Mouse (Mus musculus): ENCODE measurements around the gene L2hgdh. TPM values are rescaled to one million over a fixed set of nuclear protein-coding genes. Genes with fewer than 3 reads are reported as not detected.

The L2hgdh gene
- total RNA-seq (2021), result 10 to 100 TPM; 12.8 to 14.2 TPM
- long read RNA-seq, transcript L2hgdh-201 (10 exons, 3,340 nt), result major isoform, 17 of 18 reads
- long read RNA-seq, partial matches to known transcripts, result 0 of 18 reads
- long read RNA-seq, other reads (novel, unspliced or antisense), result 1 of 18 reads

DNA sequence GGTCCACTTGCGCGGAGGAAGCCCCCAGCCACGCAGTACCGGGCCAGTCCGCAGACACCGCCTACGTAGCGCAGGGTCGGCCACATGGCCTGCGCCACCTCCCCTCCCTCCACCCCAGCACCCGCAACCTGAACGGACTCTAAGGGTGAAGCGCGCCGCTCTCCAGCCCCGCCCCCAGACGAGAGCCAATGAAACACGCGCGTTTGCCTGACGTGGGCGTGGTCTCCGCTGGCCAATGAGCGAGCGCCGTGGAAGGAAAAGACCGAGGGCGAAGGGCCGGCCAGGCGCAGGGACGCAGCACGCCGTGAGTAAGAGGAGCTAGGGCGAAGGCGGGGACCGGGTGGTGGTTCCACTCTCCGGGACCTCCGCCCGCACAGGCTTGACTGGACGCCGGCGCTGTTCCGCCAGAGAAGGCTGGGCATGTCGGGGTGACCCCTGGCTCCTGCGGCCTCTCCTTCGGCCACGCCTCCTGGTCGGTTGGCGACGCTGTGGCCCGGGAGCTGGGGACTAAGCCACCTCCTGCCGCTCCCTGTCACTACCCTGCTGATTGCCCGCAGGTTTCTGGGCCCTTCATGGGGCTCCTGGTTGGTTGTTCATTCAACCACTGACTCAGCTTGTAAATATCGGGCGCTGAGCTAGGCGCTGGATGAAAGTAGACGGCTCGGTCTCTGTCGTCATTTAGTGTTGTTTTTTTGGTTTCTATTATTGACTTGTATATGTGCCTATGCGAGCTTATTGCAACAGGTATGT is at the start of gene L2hgdh, which contains the start of gene Atp5s:
L2hgdh (minus strand) TSS at position 163 of the 750 bp plus-strand sequence.
Atp5s (plus strand) TSS at position 240 of the 750 bp plus-strand sequence.
- peak; percentile 93 to 95 for DNase-seq (ENCODE audit: low spot score in 2 of 2)

GRCm38 (mm10) chr12:69768841-69769240 is 44.2 kb upstream of the L2hgdh start:
- no peak for DNase-seq (ENCODE audit: low spot score in 2 of 2)

- no peak for DNase-seq (ENCODE audit: low spot score in 2 of 2)
Observed at GRCm38 (mm10) chr12:69767476-69768258, 43.0 kb upstream of the L2hgdh start.

GRCm38 (mm10) chr12:69766185-69766904 is 41.7 kb upstream of the L2hgdh start:
- no peak for DNase-seq (ENCODE audit: low spot score in 2 of 2)

DNA sequence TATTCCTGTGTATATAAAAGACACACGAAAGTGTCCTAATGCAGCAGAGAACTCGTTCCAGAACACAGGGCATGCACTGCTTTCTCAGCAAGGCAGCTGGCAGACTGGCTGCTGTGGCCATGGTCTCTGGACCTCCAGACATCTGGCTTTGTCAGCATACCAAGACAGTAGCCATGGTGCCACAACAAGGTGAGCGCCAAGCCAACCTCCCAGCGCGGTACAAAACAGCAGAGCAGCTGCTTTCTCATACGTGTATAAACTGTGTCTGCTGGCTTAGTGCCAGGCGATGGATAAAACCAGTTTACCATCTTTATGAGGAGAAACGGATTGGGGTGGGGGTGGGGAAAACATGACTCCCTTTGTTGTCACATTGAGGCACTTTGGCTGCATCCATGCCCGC is 40.9 kb upstream of the L2hgdh start:
- DNase-seq (ENCODE audit: low spot score in 2 of 2), result no peak

GRCm38 (mm10) chr12:69761603-69762002 is 36.9 kb upstream of the L2hgdh start:
- DNase-seq (ENCODE audit: low spot score in 2 of 2), result no peak

DNA sequence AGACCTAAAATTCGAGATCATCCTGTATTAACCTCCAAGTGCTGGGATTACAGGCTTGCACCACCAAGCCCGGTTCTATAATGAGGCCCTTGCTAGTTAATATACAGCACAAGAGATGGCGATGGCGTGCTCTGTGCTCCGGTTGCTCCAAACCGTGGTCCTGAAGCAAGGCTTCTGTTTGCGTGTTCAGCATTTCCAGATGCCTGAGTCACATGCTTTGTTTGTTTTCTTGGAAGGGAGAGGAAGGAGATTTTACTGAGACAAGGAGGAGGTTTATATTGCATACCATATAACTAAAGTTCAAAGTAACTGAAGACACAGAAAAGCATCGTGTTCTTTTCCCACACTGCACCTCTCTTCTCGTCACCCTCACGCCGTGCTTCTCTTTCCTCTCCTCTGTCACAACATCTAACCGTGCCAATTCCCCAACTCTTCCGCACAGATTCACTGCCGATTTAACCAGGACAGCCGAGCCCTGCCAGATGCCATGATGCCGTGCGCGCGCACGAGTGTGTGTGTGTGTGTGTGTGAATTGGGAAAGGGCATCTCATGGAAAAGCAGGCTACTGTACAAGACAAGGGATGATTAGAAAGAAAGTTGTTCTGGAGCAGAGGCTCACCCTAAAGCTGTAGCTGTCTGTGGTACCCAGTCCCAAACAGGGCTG is 36.2 kb upstream of the L2hgdh start:
- no peak for DNase-seq (ENCODE audit: low spot score in 2 of 2)

DNA sequence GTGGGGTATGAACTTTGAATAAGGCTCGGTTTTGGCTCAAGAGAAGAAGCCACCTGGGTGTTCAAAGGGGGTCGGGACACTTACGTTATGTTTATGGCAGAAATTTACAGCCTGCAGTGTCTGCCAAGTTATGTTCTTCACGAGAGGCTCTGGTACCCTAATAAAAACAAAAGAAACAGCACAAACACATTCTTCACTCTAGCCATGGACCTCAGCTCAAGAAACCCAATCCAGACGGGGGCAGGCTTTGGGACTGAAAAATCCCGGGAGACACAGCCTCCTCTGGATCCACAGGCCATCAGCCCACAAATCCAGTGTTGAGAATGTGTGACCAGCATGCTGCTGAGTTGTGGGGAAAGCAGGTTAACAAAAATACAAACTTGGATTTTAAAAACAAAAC is 35.3 kb upstream of the L2hgdh start:
- no peak for DNase-seq (ENCODE audit: low spot score in 2 of 2)

DNA sequence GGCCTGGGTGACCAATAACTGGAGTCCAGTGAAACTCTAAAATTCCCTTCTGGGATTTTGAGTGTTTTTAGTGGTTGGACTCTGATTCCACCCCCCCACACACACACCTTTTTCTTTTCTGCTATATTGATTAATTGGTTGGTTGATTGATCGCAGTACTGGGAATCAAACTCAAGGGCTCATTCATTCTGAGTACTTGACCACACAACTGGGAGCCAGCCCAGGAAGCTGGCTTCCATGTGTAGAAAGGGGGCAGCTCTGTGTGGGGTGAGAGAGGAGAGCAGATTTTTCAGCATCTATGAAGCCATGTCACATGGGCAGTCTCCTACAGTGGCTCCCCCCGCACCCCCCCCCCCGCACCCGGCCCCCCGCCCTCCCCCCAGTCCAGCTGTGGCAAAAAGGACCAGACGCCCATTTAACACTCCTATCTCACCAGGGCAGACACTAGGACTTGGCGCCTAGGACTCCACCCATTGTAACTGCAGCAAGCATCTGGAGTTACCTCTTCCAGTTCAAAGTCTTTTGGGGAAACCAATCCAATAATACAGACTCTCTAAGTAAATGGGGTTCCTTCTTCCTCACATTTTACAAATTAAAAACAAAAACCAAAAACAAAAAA is 34.7 kb upstream of the L2hgdh start:
- DNase-seq (ENCODE audit: low spot score in 2 of 2), result no peak

- no peak for DNase-seq (ENCODE audit: low spot score in 2 of 2)
Observed at GRCm38 (mm10) chr12:69758221-69759185, 33.8 kb upstream of the L2hgdh start.

DNA sequence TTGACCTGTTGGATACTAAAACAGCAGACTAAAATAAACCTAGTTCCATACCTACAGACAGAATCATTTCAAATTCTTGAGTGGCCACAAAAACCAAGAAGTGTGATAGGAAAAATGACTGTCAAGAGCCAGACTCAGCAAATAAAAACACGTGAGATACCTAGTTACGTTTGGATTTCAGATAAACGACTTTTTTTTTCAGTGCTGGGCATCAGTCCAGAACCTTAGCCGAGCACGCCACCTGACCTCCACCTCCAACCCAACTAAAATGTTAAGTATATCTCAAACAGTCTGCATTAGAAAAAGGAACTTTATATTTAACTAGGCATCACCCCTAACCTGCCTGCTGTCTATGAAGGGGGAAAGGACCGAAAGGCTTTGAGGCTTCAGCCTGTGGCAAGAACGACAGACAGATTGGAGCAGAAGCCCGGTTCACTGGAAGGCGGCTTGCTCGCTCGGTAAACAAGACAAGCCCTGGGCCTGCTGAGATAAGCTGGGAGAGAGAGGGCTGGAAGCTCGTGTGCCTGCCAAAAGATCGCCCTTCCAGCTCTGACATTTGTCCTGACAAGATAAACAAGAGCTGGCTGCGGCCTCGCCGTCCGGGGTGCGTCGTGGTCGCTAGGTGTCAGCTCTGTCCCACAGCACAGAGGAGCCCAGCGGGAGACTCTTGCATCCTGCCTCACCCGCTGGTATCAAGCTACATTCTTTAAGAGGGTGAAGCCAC is 32.9 kb upstream of the L2hgdh start:
- DNase-seq (ENCODE audit: low spot score in 2 of 2), result peak; percentile 51 to 71

DNA sequence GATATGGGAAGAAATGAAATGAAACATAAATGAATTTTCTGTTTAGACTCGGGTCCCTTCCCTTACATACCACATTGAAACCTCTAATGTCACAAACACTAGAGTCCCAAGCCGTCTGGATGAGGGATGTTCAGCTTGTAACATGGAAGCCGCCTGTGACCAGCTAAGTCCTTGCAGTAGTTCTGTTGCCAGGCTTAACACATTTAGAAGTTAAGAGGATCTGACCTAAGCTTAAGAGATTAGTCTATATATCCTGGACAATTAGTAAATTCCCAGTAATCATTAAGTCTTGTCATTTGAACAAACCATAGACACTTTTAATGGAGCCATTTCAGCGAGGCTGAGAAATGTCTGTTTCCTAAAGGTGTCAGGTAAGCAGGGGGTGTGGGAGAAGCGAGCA is 31.3 kb upstream of the L2hgdh start:
- DNase-seq (ENCODE audit: low spot score in 2 of 2), result no peak

- no peak for DNase-seq (ENCODE audit: low spot score in 2 of 2)
Observed at GRCm38 (mm10) chr12:69753936-69754335, 29.3 kb upstream of the L2hgdh start.

GRCm38 (mm10) chr12:69751864-69752341 is 27.2 kb upstream of the L2hgdh start:
- DNase-seq (ENCODE audit: low spot score in 2 of 2), result no peak

DNA sequence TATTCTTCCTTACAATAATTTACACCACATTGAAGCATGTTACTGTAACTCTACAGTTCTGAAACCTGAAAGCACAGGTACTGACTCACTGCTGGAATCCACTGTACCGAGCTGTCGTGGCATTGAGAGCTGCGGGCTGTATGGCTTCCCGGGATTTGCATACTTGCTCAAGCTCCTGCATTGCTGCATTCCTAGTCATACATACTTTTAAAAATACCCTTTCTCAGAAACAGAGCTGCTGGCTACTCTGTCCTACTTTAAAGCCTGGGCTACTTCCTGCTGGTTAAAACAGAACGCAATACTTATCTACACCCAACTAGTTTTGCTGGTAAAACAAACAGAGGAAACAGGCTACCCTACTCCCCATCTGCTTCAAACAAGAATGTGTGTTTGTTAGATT is 19.5 kb upstream of the L2hgdh start:
- no peak for DNase-seq (ENCODE audit: low spot score in 2 of 2)

DNA sequence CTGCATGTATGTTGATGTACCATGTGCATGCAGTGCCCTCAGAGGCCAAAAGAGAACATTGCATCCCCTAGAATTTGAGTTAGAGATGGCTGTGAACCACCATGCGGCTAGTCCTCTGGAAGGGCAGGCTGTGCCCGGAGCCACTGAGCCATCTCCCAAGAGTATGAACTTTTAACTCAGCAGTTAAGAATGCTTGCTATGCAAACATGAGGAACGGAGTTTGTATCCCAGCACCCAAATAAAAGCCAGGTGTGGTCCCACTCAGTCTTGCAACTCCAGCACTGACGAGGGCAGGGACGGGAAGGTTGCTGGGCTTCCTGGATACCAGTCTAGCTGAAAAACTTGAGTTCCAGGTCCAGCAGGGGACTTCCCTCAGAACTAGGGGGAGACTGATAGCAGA is 17.3 kb upstream of the L2hgdh start:
- DNase-seq (ENCODE audit: low spot score in 2 of 2), result no peak

DNA sequence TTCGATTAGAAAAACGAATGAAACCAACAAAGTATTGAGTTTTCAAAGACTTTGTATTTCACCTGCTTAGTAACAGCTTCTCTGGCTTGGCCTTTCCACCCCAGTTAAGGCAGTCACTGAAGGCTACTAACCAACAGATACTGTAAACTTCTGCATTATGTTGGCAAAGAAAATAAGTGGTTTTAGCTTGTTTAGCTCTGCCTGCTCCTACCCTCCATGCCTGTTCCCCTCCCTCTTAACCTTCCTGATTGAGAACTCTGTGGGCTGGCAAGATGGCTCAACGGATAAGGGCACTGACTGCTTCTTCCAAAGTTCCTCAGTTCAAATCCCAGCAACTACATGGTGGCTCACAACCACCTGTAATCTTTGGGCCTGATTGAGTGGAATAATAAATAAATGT is 9.2 kb upstream of the L2hgdh start:
- DNase-seq (ENCODE audit: low spot score in 2 of 2), result no peak

GRCm38 (mm10) chr12:69733518-69733917 is 8.8 kb upstream of the L2hgdh start:
- no peak for DNase-seq (ENCODE audit: low spot score in 2 of 2)

DNA sequence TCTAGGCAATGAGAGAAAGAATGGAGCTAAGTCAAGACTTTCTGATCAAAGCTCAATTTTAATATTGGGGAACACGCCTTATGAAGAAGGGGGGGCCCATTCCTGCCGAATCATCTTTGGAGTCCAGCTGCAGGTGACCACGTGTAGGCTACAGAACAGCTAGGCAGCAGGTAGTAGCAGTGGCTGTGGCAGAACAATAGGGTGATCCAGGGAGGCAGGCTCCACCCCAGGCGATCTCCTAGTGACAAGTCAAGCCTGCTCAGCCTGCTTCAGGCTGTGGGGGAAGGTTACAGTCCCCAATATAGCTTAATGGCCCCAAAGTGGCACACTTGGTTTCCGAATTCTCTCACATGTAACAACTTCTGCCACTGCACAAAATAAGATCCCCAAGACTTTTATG is 7.5 kb upstream of the L2hgdh start:
- no peak for DNase-seq (ENCODE audit: low spot score in 2 of 2)
